Mouse (Mus musculus): ENCODE measurements around the gene Mapk14. TPM values are rescaled to one million over a fixed set of nuclear protein-coding genes. Genes with fewer than 3 reads are reported as not detected.

Gene Mapk14
- total RNA-seq (2021), result 10 to 100 TPM; 74.0 to 78.0 TPM
- long read RNA-seq, experiment 1, transcript Mapk14-201 (12 exons, 3,562 nt), result minor isoform, 6 of 42 reads
- long read RNA-seq, experiment 1, transcript Mapk14-202 (12 exons, 3,548 nt), result major isoform, 26 of 42 reads
- long read RNA-seq, experiment 1, partial matches to known transcripts, result 2 of 42 reads
- long read RNA-seq, experiment 1, other reads (novel, unspliced or antisense), result 6 of 42 reads
- long read RNA-seq, experiment 2, transcript Mapk14-201 (12 exons, 3,562 nt), result minor isoform, 28 of 143 reads
- long read RNA-seq, experiment 2, transcript Mapk14-202 (12 exons, 3,548 nt), result major isoform, 78 of 143 reads
- long read RNA-seq, experiment 2, partial matches to known transcripts, result 7 of 143 reads
- long read RNA-seq, experiment 2, other reads (novel, unspliced or antisense), result 28 of 143 reads

DNA sequence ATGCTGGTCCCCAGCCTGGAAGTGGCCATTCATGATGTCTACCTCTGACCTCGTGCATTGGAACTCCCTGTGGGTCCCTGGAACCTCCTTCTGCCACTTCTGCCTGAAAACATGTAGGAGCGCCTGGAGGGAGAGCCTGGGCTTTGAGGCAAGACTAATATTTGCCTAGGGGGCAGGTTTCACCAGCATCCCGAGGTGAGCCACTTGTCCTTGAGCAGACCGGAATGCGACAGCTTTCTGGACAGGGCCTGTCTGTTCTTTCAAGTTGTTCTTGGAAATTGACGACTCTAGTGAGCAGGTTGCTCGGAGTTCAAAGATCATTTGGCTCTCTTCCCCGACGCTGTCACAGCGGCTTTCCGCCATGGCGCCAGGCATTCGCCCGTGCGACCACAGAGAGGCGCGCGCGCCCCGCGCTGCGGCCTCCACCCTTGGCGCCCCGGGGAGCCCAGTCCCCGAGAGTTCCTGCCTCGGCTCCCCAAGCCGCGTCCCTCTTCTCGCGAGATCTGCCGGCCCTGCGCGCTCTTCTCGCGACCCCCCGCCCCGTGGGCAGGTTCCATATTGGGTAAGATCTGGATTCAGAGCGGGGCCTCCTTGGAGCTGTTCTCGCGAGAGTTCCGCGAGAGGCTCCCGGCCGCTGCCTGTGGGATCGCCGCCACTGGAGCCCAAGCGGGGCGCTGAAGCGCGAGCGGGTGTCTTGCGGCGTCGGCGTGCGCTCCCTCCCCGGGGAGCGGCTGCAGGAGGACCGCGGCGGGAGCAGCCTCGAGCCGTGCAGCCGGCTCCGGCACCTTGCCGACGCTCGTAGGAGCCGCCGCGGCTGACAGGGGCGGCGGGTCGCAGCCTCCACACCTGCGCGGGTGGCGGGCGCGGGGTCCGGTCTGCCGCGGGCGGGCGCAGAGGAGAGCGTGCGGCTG is at the start of gene Mapk14:
Gene Mapk14 (plus strand): TSS at position 554 of the 911 bp plus-strand sequence.
- peak; percentile 98 to 99 for DNase-seq (ENCODE audit: low spot score in 2 of 2)

- DNase-seq (ENCODE audit: low spot score in 2 of 2), result no peak
These were observed 47.4 kb upstream of the Mapk14 start for GRCm38 (mm10) chr17:28643697-28644096.

- no peak for DNase-seq (ENCODE audit: low spot score in 2 of 2)
These were observed 47.0 kb upstream of the Mapk14 start for GRCm38 (mm10) chr17:28644112-28644511.

GRCm38 (mm10) chr17:28646221-28646620 is 44.9 kb upstream of the Mapk14 start:
- no peak for DNase-seq (ENCODE audit: low spot score in 2 of 2)

DNA sequence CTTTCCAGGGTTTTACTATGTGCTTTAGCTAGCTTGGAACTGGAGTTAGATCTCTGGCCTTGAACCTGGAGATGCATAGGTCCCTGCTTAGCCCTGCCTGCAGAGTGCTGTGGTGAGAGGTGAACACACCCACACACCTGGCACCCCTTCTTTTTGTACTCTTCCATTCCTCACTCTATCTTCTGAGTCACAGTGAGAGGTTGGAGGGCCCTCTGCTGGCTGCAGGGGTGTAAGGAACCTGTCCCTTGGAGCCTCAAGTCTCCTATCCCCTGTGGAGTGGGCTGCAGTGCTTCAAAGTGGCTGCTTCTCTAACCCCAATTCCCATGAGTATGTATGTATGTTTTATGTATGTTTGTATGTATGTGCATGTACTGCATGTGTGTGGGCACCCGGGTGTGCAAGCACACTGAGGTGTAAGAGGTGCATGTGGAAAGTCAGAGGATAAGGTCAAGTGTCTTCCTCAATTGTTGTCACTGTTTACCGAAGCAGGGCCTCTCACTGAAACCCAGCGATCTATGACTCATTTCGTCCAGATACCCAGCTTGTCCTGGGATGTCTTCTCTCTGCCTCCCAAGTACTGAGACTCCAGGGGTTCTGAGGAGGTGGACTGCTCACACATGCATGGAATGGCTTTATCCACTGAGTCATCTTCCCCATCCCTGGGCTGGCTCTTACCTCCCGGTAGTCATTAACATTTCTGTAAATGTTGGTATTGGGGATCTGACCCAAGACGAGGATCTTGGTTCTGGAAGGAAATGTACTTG is 42.3 kb upstream of the Mapk14 start:
- DNase-seq (ENCODE audit: low spot score in 2 of 2), result no peak

DNA sequence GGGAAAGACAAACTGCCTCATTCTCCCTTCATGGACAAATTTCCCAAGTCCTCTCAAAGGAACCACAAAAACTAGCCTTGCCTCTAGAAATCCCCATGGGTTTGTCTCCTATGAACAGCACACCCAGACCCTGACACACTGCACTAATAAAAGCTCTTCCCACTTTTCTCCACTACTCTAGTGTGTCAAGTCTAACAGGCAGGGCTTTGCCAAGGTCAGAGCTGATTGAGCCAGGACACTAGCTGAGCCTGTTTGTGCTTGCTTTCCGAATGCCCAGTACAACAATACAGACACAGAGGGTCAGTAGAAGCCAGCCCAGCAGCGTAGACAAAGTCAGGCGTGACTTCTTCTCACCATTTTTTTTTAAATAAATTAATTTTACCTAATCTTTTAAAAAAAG is 40.9 kb upstream of the Mapk14 start:
- no peak for DNase-seq (ENCODE audit: low spot score in 2 of 2)

DNA sequence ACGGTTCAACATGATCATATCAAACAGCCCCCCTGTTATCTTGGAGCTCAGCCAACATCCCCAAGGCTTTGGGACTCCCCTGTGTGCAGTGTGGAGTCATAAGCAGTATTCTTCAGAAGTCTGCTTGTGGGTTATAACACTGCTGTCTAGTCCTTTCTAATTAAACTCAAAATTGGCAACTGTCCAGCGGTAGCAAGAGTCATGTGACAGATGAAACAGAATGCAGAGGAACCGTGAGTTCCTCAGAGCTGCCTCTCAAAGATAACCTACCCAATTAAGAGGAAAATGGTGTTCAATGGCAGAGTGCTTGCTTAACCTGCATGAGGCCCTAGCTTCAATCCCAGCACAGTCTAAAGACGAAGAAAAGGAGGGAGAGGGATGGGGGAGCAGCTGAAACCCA is 33.2 kb upstream of the Mapk14 start:
- DNase-seq (ENCODE audit: low spot score in 2 of 2), result no peak

- DNase-seq (ENCODE audit: low spot score in 2 of 2), result no peak
These were observed 31.6 kb upstream of the Mapk14 start for GRCm38 (mm10) chr17:28659564-28659963.

DNA sequence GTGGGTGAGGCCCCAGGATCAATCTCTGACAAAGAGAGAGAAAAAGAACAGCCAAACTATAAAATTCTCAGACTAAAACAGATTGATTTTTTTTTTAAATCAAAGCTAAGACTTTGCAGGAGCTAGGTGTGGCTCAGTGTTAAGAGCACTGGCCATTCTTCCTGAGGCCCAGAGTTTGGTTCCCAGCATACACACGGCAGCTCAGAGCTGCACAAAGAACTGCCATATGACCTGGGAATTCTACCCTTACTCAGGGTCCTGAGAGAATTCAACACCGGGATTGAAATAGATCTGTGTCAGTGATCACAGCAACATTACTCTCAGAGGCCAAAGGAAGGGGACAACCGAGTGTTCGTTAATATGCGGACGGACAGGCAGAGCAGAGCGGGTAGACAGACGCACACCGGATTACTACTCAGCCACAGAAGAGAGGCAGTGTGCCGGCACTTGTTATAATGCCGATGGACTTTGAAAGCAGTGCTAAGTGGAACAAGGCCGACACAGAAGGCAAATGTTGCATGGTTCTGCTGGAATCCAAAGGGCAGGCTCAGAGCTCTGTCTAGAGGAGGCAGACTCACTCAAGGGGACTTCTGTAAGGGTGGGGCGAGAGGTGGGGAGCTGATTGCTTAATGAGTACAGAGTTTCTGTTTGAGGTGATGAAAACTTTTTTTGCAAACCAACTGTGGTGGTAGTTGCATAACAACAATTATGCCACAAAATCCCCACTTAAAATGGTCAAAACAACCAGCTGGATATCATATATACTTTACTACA is 8.6 kb upstream of the Mapk14 start:
- no peak for DNase-seq (ENCODE audit: low spot score in 2 of 2)

DNA sequence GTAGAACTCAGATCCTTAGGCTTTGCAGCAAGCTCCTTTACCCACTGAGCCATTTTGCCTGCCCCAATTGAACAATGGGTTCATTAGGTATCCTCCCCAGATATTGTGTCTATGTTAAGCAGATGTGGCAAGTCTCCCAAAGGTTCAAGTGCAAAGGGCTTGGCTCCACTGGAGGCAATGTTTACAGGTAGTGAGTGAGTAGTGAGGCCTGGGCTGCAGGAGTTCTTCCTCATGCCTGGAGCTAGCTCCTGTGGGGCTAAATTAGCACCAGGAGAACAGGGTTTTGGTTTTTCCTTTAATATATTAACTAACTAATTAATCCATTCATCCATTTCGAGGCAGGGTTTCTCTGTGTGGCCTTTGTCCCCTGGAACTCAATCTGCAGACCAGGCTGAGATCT is 7.5 kb upstream of the Mapk14 start:
- DNase-seq (ENCODE audit: low spot score in 2 of 2), result no peak

DNA sequence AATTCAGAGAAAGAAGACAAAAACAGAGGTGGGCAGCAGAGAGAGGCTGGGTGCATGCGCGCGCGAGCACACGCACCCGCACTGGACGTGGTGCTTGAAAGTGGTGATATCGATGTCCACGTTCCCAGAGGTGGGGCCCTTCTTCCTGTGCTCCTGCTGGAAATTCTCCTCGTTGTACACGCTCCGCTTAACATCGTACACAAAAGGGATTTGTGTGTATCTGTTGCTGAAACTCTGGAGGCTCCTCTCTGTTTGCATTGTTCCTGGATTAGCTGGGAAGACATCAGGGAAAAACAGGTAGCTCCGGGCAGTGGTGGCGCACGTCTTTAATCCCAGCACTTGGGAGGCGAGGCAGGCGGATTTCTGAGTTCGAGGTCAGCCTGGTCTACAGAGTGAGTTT is 6.5 kb upstream of the Mapk14 start:
- DNase-seq (ENCODE audit: low spot score in 2 of 2), result no peak

GRCm38 (mm10) chr17:28687354-28687753 is 3.8 kb upstream of the Mapk14 start:
- DNase-seq (ENCODE audit: low spot score in 2 of 2), result no peak

- DNase-seq (ENCODE audit: low spot score in 2 of 2), result no peak
These were observed 1.4 kb upstream of the Mapk14 start, which contains the start of gene Slc26a8 for GRCm38 (mm10) chr17:28689586-28690283. Gene Slc26a8, minus strand, starts transcription at chr17:28690233.

DNA sequence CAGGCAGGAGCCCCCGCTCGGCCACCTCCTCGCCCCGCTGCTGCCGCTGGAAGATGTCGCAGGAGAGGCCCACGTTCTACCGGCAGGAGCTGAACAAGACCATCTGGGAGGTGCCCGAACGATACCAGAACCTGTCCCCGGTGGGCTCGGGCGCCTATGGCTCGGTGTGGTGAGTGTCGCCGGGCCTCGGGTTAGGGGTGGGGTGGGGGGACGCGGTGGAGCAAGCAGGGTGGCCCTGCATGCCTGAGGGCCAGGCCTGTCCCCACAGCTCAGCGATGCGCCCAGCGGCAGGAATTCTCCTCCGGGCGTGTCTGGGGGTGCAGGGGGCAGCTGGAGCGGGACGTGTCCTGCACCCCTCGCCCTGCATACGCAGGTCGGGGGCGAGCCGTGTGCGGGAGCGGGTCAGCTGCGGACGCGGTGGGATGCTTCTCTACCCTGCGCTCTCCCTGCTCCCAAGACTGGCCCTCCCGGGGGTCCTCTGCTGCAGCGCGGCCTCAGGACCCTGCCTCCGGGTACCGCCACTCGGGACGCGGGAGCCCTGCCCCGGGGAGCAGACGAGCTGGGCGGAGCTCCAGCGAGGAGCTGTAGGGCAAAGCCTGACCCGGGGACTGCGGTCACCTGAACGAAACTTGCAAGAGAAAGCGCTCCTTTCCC is 685 bp downstream of the Mapk14 start:
- peak; percentile 22 to 48 for DNase-seq (ENCODE audit: low spot score in 2 of 2)

- DNase-seq (ENCODE audit: low spot score in 2 of 2), result peak in 1 of 2 experiments; percentile 38
These were observed 1.2 kb downstream of the Mapk14 start for GRCm38 (mm10) chr17:28692341-28692710.

GRCm38 (mm10) chr17:28693086-28693485 is 2.0 kb downstream of the Mapk14 start:
- no peak for DNase-seq (ENCODE audit: low spot score in 2 of 2)

DNA sequence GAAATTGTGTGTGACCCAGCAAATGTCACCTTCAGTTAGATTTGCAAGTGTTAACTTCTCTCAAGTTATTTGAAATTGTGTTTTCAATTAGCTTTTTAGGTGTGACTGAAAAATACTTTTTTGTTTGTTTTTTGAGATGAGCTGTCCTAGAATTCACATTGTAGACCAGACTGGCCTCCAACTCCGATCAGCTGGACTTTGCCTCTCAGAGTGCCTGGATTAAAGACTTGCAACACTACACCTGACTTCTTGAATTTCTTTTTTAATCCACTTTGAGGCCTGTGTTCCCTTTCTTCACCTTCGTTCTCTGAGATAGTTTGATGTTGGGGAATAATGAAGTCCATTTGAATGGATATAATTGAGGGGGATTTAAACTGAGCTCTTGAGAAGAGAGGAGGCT is 2.9 kb downstream of the Mapk14 start:
- no peak for DNase-seq (ENCODE audit: low spot score in 2 of 2)

DNA sequence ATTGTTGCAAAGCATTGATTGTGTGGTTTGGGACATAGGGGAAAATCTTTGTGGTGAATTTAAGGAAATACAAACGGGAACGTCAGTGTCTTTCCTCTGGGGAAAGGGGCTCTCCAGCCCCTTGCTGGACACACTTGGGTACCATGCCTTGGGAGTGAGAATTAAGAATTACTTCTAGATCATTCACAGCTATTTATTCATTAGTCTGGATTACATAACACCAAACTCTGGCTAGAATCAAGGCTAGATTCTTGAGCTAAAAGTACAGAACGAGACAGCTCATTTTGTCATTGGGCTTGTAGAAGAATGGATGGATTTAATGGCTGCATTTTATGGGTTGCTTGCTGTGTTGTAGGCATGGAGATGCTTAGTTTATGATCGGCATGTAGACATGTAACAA is 3.7 kb downstream of the Mapk14 start:
- no peak for DNase-seq (ENCODE audit: low spot score in 2 of 2)

- no peak for DNase-seq (ENCODE audit: low spot score in 2 of 2)
These were observed 5.5 kb downstream of the Mapk14 start for GRCm38 (mm10) chr17:28696641-28697040.

All from adrenal gland, postnatal 4 days (tissue).